Mouse (Mus musculus) c-Kit-negative CD71-positive TER-119-positive erythroid progenitor cells, embryonic 14.5 days (primary cell): ENCODE data around the gene Ptma.
"Not testable (repeated sequence)": the region's sequence is repeated elsewhere in the genome, so short reads cannot be mapped to it uniquely, and the experiment has no call there.

Experiments
- DNase-seq: peaks from one replicate; pipeline ENCODE4 v3.0.0-alpha.2; 2013; ENCODE audit warnings: low read depth, low spot score

Gene Ptma

DNA sequence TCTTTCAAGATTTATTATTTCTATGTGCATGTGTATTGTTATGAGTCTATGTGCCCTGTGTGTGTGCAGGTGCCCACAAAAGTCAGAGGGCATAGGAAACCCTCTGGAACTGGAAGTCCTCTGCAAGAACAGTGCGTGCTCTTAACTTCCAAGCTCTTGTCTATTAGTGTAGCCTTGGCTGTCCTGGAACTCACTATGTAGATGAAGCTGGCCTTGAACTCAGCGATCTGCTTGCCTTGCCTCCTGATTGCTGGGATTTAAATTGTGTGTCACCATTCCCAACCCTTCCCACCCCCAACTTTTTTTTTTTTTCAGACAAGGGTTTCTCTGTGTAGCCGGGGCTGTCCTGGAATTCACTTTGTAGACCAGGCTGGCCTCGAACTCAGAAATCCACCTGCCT, 30.2 kb upstream of the Ptma start:
- no peak for DNase-seq

- DNase-seq, result no peak
Observed at GRCm38 (mm10) chr1:86497361-86497760, 29.2 kb upstream of the Ptma start.

DNA sequence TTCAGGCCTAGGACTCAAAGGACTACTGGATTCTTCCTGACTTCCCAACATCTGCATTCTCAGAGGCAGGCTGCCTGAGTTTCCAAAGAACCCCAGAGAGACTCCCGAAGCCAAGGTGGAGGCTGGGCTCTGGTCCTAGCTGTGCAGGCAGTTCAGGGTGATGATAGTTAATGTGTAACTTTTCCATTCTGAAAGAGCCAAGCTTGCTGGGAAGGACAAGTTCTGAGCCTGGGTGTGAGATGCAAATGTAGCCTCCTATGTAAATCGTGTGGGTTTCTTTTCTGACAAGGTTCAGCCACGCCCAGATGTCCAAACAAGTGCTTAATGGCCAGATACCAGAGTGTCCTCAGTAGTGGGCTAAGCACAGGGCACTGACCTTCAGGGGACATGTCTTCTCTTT, 28.5 kb upstream of the Ptma start:
- no peak for DNase-seq

DNA sequence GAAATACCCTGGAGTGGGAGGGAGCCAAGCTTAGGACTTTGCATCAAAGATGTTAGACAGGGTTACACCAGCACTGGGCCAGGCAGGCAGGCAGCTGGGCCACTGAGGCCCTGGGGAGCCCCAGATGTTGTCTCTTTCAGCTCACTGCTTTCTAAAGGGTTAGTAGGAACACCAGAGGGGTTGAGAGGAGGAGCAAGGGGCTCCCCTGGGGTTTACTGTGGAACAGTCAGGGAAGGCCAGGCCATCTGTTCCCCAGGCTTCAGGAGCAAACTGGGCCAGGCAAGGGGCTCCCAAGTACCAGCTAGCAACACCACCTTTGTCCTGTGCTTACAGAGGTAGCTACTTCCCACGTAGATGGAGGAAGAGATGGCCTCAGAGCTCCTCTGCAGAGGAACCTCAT, 27.9 kb upstream of the Ptma start:
- no peak for DNase-seq

- DNase-seq, result no peak
Observed at GRCm38 (mm10) chr1:86499903-86500302, 26.6 kb upstream of the Ptma start.

DNA sequence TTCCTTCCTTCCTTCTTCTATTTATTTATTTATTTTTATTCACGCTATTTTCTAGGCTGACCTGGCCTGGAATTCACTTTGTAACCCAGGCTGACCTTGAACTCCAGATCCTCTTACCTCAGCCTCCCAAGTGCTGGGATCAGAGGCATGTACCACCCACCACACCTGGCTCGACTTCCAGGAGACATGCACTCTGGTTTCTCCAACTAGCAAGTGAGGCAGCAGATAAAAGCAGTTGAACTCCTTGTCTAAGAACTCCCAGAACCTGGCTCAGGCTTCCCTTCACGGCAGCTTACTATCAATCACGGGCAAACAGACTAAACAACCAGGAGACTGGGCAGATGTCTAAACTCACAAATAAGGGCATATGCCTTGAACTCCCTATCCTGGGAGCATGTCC, 25.8 kb upstream of the Ptma start:
- no peak for DNase-seq

- no peak for DNase-seq
Observed at GRCm38 (mm10) chr1:86501114-86501532, 25.4 kb upstream of the Ptma start.

GRCm38 (mm10) chr1:86501559-86501958, 25.0 kb upstream of the Ptma start:
- peak; percentile 82 for DNase-seq

DNA sequence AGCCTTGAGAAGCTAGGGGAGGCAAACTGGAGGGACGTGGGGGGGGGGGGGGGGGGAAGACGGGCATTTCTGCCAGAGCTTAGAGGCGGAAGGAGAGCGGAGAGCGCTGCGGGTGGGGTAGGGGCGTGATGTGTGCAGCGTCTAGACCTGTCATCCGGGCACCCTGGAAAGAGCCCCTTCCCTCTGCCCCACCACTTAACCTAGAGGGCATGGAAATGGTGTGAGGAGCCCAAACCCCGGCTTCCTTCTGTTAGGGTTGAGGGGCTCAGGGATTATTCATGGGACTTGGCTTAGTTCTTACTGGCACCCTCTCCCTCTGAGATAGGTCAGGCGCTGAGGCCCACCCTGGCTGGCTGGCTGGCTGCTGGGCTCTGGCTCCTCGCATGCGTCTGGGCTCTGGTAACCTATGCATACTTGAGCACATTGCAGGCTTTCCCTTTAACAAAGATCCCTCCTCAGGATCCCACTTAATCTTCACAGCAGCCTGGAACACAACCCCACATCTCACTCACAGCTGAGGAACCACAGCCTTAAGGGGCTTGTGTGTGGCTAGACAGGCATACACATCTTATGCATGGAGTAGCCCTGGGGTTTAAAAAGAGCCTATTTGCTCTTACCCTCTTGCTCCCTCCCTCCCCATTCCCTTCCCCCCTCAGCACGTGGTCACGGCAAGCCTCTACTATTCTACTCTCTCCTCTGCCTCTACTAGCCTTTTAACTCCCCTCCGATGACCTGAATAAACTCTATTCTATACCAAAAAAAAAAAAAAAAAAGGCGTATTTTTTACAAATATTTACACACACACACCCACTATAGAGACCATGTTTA, 24.1 kb upstream of the Ptma start:
- no peak for DNase-seq

DNA sequence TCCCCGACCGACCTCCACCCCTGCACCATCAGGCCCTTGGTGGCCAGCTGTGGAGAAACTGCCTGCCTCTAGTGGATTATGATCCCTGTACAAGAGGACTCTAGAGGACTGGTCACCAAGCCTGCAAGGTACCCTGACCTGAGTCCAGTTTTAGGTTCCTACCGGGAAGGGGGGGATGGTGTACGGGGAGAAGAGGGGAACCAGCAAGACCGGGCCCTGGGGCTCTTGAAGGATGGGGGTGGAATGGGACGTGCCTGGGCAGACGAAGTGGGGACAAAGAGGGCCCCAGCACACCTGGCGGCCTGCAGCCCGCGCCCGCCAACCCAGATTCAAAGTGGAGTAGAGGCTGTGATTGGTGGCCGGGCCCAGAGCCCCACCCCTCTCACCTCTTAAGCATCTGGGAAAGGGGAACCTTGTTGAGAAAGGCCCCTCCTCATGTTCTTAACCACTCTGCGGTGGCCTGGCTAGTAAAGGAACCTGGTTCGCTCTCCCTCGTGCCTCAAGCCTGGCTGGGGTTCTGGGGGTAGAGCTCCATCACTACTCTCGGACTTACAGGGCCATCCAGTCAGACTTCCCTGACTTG, 23.3 kb upstream of the Ptma start:
- no peak for DNase-seq

GRCm38 (mm10) chr1:86503906-86504696, 22.4 kb upstream of the Ptma start:
- DNase-seq, result no peak

DNA sequence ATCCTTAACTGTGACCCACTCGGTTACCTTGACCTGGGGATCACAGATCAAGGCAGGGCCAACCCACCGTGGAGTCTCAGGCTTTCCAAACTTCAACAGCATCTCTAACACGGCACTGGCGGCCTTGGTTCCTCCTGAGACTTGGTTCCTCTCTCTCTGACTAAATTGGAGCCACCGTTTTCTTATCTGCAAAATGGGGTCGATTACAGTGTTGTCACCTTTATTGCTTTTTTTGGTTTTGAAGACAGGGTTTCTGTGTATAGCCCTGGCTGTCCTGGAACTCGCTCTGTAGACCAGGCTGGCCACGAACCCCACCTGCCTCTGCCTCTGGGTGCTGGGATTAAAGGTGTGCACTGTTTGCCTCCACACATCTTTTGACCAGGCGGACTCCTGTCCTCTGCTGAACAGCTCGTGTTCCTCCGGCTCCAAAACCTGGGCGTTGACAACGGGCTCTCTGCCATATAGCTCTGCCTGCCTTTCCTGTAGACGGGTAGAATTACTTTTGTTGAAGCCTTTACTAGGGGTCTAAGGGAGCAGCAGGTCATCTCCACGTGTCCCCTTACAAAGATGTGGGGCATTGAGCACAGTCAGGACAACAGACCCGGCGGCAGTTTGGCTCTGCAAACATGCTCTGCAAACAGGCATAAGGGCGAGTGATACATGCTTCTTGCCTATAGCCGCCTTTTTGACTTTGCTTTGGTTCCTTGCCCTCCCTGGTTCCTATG, 21.7 kb upstream of the Ptma start:
- DNase-seq, result no peak

- DNase-seq, result no peak
Observed at GRCm38 (mm10) chr1:86505461-86505860, 21.1 kb upstream of the Ptma start.

DNA sequence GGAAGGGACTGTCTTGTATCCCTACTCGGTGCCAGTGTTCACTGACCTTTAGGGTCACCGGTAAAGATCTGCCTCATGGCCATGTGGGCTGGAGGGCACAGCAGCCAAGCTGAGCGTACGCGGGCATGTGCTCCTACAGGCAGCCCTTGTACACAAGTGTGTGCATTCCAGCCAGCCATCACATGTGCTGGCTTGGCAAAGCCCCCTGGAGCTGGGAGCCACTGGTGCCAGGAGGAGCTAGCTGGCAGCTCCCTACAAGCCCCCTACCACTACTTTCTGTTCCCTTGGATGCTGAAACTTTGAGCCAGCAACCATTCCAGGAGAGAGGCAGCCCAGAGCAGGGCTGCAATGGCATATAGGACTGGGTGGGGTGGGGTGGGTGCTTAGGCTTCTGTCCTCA, 20.1 kb upstream of the Ptma start:
- no peak for DNase-seq

DNA sequence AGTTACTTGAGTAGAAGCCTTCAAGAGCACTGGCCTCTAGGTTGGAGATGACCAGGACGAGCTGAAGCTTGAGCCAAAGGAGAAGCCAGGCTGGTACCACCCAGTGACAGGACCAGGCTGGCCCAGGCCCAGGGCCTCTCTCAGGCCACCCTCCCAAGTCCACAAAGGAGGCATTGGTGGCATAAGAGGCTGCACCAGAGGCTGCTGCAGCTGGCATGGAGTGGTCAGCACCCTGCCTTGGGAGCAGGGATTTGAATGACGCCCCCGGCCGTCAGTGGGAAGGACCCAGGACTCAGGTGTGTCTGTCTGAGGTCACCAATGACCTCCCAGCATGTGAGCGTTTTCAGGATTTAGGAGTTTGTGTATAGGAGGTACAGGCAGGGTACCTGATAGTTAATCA, 18.7 kb upstream of the Ptma start:
- no peak for DNase-seq

- DNase-seq, result no peak
Observed at GRCm38 (mm10) chr1:86509410-86509809, 17.1 kb upstream of the Ptma start.

DNA sequence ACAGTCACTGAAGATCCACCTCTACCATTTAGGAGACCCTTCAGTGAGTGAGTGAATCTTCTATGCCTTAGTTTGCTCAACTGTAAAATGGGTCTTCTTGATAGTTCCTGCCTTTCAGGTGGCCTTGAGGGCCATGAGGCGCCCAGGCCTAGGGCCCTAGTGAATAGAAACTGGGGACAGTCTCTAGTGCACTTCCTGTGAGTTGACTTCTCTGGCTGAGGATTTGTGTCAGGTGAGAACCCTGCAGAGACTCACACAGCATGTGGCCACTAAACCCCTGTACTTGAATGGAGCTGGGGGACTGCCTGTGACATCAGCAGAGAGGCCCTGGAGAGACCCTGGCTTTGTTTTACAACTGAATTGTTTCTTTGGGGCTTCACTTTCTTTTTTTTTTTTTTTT, 16.3 kb upstream of the Ptma start:
- DNase-seq, result no peak

DNA sequence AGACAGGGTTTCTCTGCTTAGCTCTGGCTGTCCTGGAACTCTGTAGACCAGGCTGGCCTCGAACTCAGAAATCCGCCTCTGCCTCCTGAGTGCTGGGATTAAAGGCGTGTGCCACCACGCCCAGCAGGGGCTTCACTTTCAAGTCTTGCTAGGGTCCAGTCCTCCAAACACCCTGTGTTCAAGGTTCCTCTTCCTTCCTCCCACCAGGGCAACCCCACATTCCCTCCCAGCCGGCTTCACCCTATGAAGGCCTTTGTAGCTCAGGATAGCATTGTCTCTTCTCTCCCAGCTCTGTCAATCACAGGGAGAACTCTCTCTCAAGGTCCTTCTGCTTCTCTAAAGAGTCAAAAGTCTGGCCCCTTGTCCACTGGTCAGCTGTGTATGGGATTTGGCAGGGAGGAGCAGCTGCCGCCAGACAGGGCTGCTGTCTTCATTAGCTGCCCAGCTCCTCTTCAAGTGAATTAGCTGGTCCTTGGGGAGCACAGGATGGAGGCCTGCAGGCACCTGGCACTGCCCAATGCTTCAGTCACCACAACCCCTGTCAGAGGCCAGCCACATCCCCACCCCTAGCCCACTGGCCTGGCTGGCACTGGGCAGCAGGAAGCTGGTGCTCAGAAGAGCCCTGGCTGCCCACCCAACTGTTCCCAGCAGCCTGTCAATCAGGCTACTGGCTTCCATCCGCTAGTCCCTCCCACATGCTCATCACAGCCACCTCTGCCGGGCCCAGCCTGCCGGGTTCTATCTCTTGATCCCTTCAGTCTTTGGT, 15.7 kb upstream of the Ptma start:
- DNase-seq, result no peak

- no peak for DNase-seq
Observed at GRCm38 (mm10) chr1:86512154-86512720, 14.3 kb upstream of the Ptma start.

DNA sequence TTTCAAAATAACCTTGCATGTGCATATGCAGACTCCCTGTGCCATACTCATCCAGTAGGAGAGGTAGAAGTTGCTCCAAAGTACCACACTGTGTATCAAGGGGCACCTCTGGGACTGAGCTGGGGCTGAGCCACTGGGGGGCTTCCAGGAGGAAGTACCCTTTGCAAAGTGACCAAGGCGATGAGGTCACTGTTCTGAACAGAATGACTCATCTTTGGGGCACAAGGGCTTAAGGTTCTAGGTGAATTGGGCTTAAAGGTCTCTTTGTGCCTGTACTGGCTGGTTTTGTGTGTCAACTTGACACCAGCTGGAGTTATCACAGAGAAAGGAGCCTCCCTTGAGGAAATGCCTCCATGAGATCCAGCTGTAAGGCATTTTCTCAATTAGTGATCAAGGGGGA, 13.5 kb upstream of the Ptma start:
- not testable (repeated sequence) for DNase-seq
